Mouse (Mus musculus) cerebellum, adult 8-10 months (tissue): ENCODE data around the gene Coq2.

Experiments used
- DNase-seq: peaks from one replicate; pipeline ENCODE4 v3.0.0; 2022

Coq2 gene

GRCm38 (mm10) chr5:100619586-100620275, 55.2 kb downstream of the Coq2 start:
- no peak for DNase-seq

GRCm38 (mm10) chr5:100613896-100614768, 60.8 kb downstream of the Coq2 start:
- no peak for DNase-seq

- no peak for DNase-seq
These were observed 67.1 kb downstream of the Coq2 start for GRCm38 (mm10) chr5:100607868-100608267.

GRCm38 (mm10) chr5:100607090-100607762, 67.7 kb downstream of the Coq2 start:
- no peak for DNase-seq

GRCm38 (mm10) chr5:100605828-100606229, 69.1 kb downstream of the Coq2 start:
- no peak for DNase-seq
